Mouse (Mus musculus): ENCODE measurements around the gene Dnajb12.

Gene Dnajb12

DNA sequence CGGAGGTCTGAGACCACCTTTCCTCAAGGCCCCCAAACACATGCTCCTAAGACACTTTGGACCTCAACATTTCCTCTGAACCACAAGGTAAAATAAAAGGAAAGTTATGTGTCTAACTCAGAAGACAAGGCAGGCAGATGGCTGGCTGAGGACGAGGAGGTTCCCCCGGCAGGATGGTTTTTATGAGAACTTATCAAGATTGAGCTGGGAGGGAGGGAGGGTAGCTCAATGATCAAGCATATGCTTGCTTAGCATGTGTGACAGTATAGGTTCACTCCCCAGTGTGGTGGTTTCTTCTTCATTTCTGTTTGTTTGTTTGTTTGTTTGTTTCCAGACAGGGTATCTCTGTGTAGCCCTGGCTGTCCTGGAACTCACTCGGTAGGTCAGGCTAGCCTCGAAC is 67.0 kb downstream of the Dnajb12 start:
- no peak for DNase-seq (ENCODE audit: extremely low read depth, low read depth, low spot score)

GRCm38 (mm10) chr10:59947296-59948073 is 68.1 kb downstream of the Dnajb12 start:
- DNase-seq (ENCODE audit: extremely low read depth, low read depth, low spot score), result peak; percentile 63

GRCm38 (mm10) chr10:59948363-59949254 is 69.3 kb downstream of the Dnajb12 start:
- DNase-seq (ENCODE audit: extremely low read depth, low read depth, low spot score), result no peak

All from fat pad, adult 2 months (tissue).